Mouse (Mus musculus) frontal cortex, postnatal 14 days (tissue): ENCODE measurements around the gene Kmt2b.

ENCODE experiments used
- DNase-seq, 2 experiments: peaks; one replicate each; pipeline ENCODE4 v3.0.0; 2022; ENCODE audit warnings: low spot score in 2 of 2

Kmt2b gene

DNA sequence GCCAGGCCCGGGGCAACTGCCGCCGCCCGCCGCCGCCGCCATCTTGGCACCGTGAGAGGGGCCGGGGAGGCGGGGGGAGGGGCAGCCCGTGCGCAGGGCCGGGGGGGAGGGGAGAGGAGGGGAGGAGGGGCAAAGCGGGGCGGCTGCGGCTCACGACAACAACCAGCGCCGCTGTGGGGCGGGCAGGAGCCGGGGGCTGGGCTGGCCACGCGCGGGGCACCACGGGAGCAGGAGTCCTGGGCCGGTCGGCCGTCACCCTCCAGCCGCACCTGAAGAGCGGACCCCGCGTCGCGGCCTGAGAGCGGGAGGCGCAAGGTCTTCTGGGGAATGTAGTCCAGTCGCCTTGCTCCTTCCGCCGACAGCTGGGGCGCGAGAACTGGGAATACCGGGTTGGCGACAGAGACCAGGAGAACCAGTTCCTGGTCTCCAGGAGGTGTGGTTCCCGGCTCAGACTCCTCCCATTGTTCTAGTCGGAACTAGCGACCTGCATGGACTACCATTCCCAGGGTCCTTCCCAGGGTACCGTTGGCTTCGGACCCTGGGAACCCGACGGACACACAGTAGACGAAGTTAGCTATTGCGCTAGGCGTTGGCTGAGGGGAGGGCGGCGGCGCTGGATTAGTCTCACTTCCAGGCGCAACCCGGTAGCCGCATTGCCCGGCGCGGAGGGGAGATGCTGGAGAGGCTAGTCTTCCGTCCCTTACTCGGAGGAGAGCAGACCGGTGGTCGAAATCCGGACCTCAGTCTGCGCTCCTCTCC is at the start of gene Kmt2b:
Gene Kmt2b, minus strand, starts transcription at position 51 of the 759 bp plus-strand sequence.
- DNase-seq = peak; percentile 93 to 97

DNA sequence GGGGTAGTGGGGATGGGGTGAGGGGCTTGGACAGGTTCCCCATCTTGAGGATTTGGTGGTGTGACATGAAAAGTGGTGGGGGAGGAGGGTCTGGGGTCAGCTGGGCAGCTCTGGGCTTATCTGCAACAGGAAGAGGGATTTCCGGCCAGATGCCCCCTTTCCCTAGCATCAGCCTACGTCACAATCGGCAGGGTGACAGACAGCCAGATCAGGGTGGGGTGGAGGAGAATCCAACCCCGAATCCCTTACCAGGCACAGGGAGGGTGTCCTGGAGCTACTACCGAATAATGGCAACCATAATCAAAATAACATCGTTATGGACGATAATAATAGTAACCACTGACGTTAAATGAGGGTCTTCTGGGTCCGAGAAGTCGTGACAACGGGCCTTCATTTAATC is 47.9 kb upstream of the Kmt2b start:
- no peak for DNase-seq

- DNase-seq = no peak
Measured at GRCm38 (mm10) chr7:30635752-30636151, 47.2 kb upstream of the Kmt2b start, which contains the start of gene Etv2. TSS of gene Etv2 (minus strand) at chr7:30635852.

DNA sequence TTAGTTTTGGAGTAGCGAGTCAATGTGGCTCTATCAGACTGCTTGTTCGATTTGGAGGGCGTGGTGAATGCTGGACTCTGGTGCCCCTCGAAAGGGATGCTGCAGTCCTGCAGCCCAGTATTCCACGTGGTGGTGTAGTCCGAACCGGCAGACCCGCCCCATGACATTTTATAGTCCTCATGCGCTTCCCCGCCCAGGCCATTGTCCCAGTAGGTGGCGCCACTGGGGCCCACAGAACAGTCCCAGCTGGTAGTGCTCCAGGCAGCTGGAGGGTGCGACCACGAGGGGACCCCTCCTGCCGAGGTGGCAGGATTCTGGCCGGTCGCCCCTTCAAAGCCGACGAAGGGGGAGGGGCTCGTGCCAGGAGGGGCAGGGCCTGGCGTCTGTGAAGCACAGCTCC is 46.1 kb upstream of the Kmt2b start:
- DNase-seq = peak in 1 of 2 experiments; percentile 22

DNA sequence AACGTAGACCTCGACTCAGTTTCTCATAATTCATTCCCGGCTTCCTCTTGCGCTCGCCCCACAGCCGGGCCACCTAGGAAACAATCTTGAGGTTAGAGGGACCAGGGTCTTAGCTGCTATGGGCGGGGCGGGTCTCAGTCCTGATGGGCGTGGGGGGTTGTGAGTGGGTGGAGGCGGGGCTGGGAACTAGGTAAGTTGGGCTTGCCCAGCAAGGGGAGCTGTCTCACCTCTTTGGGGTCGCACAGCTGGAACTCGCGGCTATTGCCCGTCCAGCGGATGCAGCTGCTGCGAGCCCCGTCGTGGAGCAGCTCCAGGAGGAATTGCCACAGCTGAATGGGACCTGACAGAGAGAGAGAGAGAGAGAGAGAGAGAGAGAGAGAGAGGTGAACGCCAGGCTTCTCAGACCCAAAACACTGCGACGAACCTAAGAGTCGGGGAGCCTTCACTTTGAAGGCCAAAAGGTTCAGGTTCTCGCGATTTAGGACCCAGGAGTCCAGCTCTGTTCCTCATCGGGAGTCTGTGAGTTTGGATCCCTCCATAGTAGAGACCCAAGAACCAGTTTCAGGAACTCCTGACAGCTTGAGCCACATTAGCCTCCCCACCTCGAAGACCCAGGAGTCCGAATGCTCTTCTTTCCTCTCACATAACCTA is 45.4 kb upstream of the Kmt2b start:
- DNase-seq = no peak

- no peak for DNase-seq
Measured at GRCm38 (mm10) chr7:30629013-30629412, 40.5 kb upstream of the Kmt2b start.

DNA sequence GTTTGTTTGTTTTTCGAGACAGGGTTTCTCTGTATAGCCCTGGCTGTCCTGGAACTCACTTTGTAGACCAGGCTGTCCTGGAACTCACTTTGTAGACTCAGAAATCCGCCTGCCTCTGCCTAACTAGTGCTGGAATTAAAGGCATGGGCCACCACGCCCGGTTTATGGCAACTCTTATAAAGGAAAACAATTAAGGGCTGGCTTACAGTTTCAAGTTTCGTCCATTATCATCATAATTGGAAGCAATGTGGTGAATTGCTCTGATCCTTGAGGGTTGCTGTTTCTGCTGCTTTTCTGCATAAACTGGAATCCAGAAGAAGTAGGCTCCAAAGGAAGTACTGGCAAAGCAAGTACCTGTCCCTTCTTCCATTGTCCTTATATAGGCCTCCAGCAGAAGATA is 38.1 kb upstream of the Kmt2b start:
- no peak for DNase-seq

DNA sequence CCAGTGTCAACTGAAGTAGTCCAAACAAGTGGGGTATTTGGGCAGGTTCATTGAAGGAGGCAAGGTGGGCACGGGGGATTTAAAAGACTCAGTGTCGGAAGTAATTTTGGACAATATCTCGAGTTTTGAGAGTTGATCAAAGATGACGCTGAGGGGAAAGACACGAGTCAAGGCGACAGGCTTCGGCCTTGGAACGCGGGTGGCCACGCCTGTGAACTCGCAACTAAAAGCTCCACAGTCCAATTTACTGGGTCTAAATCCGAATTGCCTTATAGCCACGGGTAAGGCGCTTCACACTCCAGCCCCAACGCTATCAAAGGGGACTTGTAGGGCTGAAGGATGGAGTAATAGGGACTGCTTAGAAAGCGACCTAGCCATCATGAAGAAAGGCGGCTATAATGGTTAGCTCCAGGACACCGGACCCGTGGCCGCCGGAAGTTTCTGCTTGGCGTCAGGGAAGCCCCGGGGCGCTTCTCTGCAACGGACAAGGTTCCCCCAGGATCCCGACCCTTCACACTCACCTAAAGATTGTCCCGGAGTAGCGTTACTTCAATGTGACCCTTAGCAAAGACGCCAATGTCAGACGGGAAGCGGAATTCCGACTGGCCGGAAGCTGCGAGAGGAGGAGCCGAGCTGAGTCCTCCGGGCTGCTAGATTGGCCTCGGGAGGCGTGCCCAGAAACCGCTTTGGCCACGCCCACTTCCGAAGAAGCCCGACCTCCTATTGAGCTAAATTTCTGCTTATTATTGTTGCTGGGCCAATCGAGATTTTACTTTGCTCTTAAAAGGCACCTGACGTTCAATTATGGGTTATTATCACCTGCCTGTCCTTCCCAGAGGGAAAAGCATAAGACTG is 37.2 kb upstream of the Kmt2b start, which contains the start of gene Cox6b1:
Gene Cox6b1, minus strand, starts transcription at position 622 of the 855 bp plus-strand sequence.
- peak; percentile 77 for DNase-seq

- DNase-seq = no peak
Measured at GRCm38 (mm10) chr7:30619202-30619601, 30.7 kb upstream of the Kmt2b start.

- no peak for DNase-seq
Measured at GRCm38 (mm10) chr7:30618658-30619057, 30.1 kb upstream of the Kmt2b start.

- DNase-seq = no peak
Measured at GRCm38 (mm10) chr7:30615049-30615760, 26.7 kb upstream of the Kmt2b start.

DNA sequence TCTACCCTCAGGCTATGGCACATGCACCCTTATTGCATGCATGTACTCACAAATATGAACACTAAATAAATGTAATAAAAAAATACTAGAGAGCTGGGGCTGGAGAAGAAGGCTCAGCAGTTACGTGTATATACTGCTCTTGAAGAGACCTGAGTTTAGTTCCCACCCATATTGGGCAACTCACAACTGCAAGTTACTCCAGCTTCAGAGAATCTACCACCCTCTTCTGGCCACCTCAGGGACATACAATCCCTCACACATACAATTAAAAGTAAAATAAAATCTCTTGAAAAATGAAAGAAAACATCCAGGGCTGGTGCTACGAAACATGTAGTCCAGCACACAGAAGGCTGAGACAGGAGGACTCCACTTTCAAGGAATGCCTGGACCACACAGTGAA is 25.9 kb upstream of the Kmt2b start:
- DNase-seq = no peak

- DNase-seq = peak in 1 of 2 experiments; percentile 51
Measured at GRCm38 (mm10) chr7:30613529-30614112, 25.1 kb upstream of the Kmt2b start.

DNA sequence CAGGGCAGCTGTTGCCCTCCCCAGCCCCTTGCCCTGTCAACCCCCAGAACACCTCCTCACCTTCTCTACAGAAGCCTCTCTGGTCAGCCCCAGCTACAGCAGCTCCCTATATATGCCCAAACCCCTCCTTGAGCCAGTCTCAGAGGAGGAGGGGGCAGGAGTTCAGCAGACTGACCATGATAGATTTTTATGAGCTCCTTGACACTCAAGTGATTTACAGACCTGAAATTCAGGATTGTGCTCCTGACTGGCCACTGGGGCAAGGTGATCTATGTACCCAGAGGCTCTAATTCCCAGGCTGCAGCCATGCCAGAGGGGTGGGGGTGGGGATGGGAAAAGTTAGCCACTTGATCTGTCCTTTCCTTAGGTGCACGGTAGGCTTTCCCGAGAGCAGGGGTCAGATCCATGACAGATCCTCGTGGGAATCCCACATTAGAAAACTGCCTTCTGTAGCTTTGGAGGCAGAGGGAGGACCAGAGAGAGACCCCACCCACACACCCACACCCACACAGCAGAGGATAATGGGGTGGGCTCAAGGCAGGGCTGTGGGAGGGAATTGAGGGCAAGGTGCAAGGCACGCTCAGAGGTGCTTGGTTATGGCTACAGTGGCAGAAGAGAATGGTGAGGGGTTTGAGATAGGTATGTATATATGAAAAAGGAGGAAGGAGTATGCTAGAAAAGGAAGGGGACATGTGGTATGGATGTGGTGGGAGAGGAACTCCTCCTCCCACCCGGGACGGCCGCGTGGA is 24.3 kb upstream of the Kmt2b start, which contains the start of gene Upk1a:
Gene Upk1a, minus strand, starts transcription at position 194 of the 749 bp plus-strand sequence.
- DNase-seq = no peak

GRCm38 (mm10) chr7:30610043-30610442 is 21.5 kb upstream of the Kmt2b start:
- DNase-seq = no peak

- no peak for DNase-seq
Measured at GRCm38 (mm10) chr7:30608476-30608875, 19.9 kb upstream of the Kmt2b start.

GRCm38 (mm10) chr7:30607706-30608309 is 19.3 kb upstream of the Kmt2b start:
- DNase-seq = no peak

DNA sequence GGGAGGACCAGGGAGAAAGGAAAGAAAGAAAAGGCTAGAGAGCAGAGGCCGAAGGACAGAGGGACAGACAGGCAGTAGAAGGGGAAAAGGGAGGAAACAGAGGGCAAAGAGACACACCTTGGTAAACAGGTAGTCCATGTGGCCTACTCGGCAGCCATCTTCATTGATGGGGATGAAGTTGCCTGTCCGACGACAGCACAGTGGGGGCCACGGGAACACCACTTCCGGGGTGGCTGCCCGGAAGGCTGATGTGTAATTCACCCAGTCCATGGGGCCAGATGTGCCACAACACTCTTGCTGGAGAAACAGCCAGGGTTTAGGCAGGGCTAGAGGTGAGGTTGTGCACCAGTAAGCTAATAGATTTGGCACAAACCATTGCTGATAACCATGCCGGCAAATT is 16.4 kb upstream of the Kmt2b start:
- DNase-seq = no peak

DNA sequence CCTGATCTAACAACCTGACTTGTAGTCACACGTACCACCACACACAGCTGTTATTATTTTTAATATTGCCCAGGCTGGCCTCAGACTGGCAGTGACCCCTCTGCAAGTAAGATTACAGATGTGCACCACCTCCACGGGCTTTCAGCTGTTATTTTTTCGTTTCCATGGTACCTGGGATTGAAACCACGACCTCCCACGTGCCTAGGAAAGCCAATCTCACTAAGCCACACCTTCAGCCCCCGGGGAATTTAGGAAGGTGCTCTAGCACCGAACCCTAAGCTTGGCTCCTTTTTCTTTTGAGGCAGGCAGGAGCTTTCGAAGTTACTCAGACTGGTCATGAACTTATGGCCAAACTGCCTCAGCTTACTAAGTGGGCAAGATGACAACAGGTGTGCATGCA is 15.9 kb upstream of the Kmt2b start:
- DNase-seq = no peak

GRCm38 (mm10) chr7:30602583-30602982 is 14.1 kb upstream of the Kmt2b start:
- no peak for DNase-seq
